Mouse (Mus musculus): ENCODE data around the gene BC052040. TPM values are rescaled to one million over a fixed set of nuclear protein-coding genes. Genes with fewer than 3 reads are reported as not detected.

BC052040 gene
- polyA plus RNA-seq, 1 experiment from 2014 or later: 24.6 TPM

GRCm38 (mm10) chr2:115813316-115813715, 231.8 kb downstream of the BC052040 start:
- Histone ChIP-seq H3K27me3 (ENCODE audit: poor library complexity, severe bottlenecking) (no peaks in the 10 kb centered on the region), H3K4me1 (peaks cover 12% of the 10 kb centered on the region), H3K36me3 (replicated peaks) (no peaks in the 10 kb centered on the region), H3K9me3 (no peaks in the 10 kb centered on the region), H3K4me3 (no peak overlapping the region), H3K27ac (no peak overlapping the region)
- WGBS: 72% methylated on average over 11 of the region's 11 CpGs
- DNase-seq (ENCODE audit: extremely low spot score, low spot score): no peak

GRCm38 (mm10) chr2:115813721-115814120, 232.2 kb downstream of the BC052040 start:
- Histone ChIP-seq H3K4me1 (peaks cover 12% of the 10 kb centered on the region), H3K36me3 (replicated peaks) (no peaks in the 10 kb centered on the region), H3K27me3 (ENCODE audit: poor library complexity, severe bottlenecking) (no peaks in the 10 kb centered on the region), H3K27ac (no peak overlapping the region), H3K4me3 (no peak overlapping the region), H3K9me3 (no peaks in the 10 kb centered on the region)
- no peak for DNase-seq (ENCODE audit: extremely low spot score, low spot score)
- WGBS: 78% methylated on average over 6 of the region's 6 CpGs

GRCm38 (mm10) chr2:115817959-115818358, 236.4 kb downstream of the BC052040 start:
- Histone ChIP-seq H3K9me3 (no peaks in the 10 kb centered on the region), H3K4me3 (no peak overlapping the region), H3K36me3 (replicated peaks) (no peaks in the 10 kb centered on the region), H3K4me1 (peaks cover 6% of the 10 kb centered on the region), H3K27ac (no peak overlapping the region), H3K27me3 (ENCODE audit: poor library complexity, severe bottlenecking) (no peaks in the 10 kb centered on the region)
- WGBS: 86% methylated on average over 6 of the region's 6 CpGs
- DNase-seq (ENCODE audit: extremely low spot score, low spot score): no peak

- no peaks in the 10 kb centered on the region for H3K27me3 ChIP-seq (ENCODE audit: poor library complexity, severe bottlenecking)
- WGBS: 90% methylated on average over 5 of the region's 5 CpGs
- H3K4me3 ChIP-seq: no peak overlapping the region
- no peak overlapping the region for H3K27ac ChIP-seq
- no peaks in the 10 kb centered on the region for H3K4me1 ChIP-seq
- no peak for DNase-seq (ENCODE audit: extremely low spot score, low spot score)
- H3K36me3 ChIP-seq (replicated peaks): no peaks in the 10 kb centered on the region
- no peaks in the 10 kb centered on the region for H3K9me3 ChIP-seq
Observed at GRCm38 (mm10) chr2:115822361-115822760, 240.8 kb downstream of the BC052040 start.

MicroRNA genes within 50 kb of the gene (microRNA counts, 519-probe panel; counts per million panel counts)
- 341 counts per million, percentile 65 among the panel's probes with 10 or more counts for microRNA mmu-miR-1951

Small RNAs within 50 kb of the gene (microRNA-seq; reads per million reads assigned to microRNA genes)
- gene Mir1951: not detected

All from forebrain, embryonic 10.5 days (tissue).